Mouse (Mus musculus): ENCODE results near the gene Dync1li1. TPM values are rescaled to one million over a fixed set of nuclear protein-coding genes. Genes with fewer than 3 reads are reported as not detected.

The Dync1li1 gene
- polyA plus RNA-seq, 1 experiment from 2014 or later = 51.8 TPM

- no peaks in the 10 kb centered on the region for H3K27me3 ChIP-seq (replicated peaks; ENCODE audit: control insufficient read depth, insufficient read depth, low read length)
- no peak for DNase-seq (ENCODE audit: low spot score)
- no peak overlapping the region for H3K4me3 ChIP-seq (ENCODE audit: low read depth, low read length)
- H3K36me3 ChIP-seq (ENCODE audit: control insufficient read depth, insufficient read depth, low read length) = peaks cover 4% of the 10 kb centered on the region; the same call in 1 of the 2 replicates
- H3K4me2 ChIP-seq = no peak overlapping the region
- no peak overlapping the region for H3K9ac ChIP-seq (ENCODE audit: low read depth, low read length)
- H3K4me1 ChIP-seq (replicated peaks; ENCODE audit: control insufficient read depth, insufficient read depth, low read length) = no peaks in the 10 kb centered on the region; the same call in none of the 2 replicates
- peak; percentile 66 for ATAC-seq (replicated peaks; ENCODE audit: low FRiP score)
- H3K9me3 ChIP-seq (ENCODE audit: control insufficient read depth, low read length) = no peaks in the 10 kb centered on the region
- H3K27ac ChIP-seq (ENCODE audit: low read depth, low read length) = no peak overlapping the region
- 86% methylated on average over 14 of the region's 16 CpGs for WGBS
Measured at GRCm38 (mm10) chr9:114699882-114700665, 11.5 kb downstream of the Dync1li1 start.

- H3K4me2 ChIP-seq = no peak overlapping the region
- no peaks in the 10 kb centered on the region; the same call in none of the 2 replicates for H3K4me1 ChIP-seq (replicated peaks; ENCODE audit: control insufficient read depth, insufficient read depth, low read length)
- DNase-seq (ENCODE audit: low spot score) (no peak), ATAC-seq (replicated peaks; ENCODE audit: low FRiP score) (no peak)
- H3K27me3 ChIP-seq (replicated peaks; ENCODE audit: control insufficient read depth, insufficient read depth, low read length) = no peaks in the 10 kb centered on the region
- H3K9ac ChIP-seq (ENCODE audit: low read depth, low read length) = no peak overlapping the region
- H3K36me3 ChIP-seq (ENCODE audit: control insufficient read depth, insufficient read depth, low read length) = peaks cover 11% of the 10 kb centered on the region; the same call in 1 of the 2 replicates
- no peak overlapping the region for H3K27ac ChIP-seq (ENCODE audit: low read depth, low read length)
- no peak overlapping the region for H3K4me3 ChIP-seq (ENCODE audit: low read depth, low read length)
- H3K9me3 ChIP-seq (ENCODE audit: control insufficient read depth, low read length) = no peaks in the 10 kb centered on the region
- 82% methylated on average over 2 of the region's 2 CpGs for WGBS
Measured at GRCm38 (mm10) chr9:114701031-114701430, 12.4 kb downstream of the Dync1li1 start.

DNA sequence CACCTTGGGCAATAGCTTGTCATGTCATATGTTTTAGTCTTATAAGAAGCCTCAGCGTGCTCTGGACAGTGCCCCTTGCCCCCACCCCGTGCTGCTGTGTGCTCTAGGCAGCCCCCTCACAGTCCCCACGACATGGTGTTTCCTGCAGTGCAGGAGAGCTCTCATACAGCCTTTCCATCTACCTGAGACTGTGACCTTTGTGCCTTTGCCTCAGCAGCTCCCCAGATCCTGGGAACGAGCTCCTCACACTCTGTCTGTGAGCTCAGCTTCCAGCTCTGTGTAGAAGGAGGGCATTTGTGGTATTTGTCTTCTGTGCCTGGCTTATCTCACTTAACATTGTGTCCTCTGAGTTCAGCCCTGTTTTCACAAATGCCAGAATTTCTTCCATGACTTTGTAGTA is 13.3 kb downstream of the Dync1li1 start:
- WGBS = 80% methylated on average over 4 of the region's 4 CpGs
- ATAC-seq (replicated peaks; ENCODE audit: low FRiP score) (no peak), DNase-seq (ENCODE audit: low spot score) (no peak)

DNA sequence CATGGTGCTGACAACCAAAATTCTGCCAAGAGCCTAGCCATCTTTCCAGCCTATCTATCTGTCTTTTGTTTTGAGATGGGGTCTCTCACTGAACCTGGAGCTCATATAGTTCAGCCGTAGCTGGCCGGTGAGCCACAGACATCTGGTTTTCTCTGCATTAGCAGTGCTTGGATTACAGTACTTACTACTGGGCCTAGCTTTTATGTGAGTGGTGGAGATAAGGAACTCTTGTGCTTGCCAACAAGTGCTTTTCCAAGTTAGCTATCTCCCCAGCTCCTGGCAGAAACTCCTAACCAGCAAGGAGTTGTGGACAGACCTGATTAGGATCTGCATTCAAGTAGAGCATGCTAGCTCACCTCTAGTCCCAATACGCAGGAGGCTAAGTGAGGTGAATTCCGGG is 19.2 kb downstream of the Dync1li1 start:
- Histone ChIP-seq H3K9ac (ENCODE audit: low read depth, low read length) (no peak overlapping the region), H3K4me1 (replicated peaks; ENCODE audit: control insufficient read depth, insufficient read depth, low read length) (no peaks in the 10 kb centered on the region), H3K27me3 (replicated peaks; ENCODE audit: control insufficient read depth, insufficient read depth, low read length) (no peaks in the 10 kb centered on the region), H3K9me3 (ENCODE audit: control insufficient read depth, low read length) (no peaks in the 10 kb centered on the region), H3K27ac (ENCODE audit: low read depth, low read length) (no peak overlapping the region), H3K4me3 (ENCODE audit: low read depth, low read length) (no peak overlapping the region), H3K4me2 (no peak overlapping the region), H3K36me3 (ENCODE audit: control insufficient read depth, insufficient read depth, low read length) (peaks cover 25% of the 10 kb centered on the region)
- DNase-seq (ENCODE audit: low spot score) (no peak), ATAC-seq (replicated peaks; ENCODE audit: low FRiP score) (no peak)
- 95% methylated on average over 4 of the region's 4 CpGs for WGBS

More for the DNA sequence above, 13.3 kb downstream of the Dync1li1 start:
- no peaks in the 10 kb centered on the region; the same call in none of the 2 replicates for H3K4me1 ChIP-seq (replicated peaks; ENCODE audit: control insufficient read depth, insufficient read depth, low read length)
- H3K9me3 ChIP-seq (ENCODE audit: control insufficient read depth, low read length) = no peaks in the 10 kb centered on the region
- no peak overlapping the region for H3K9ac ChIP-seq (ENCODE audit: low read depth, low read length)
- H3K36me3 ChIP-seq (ENCODE audit: control insufficient read depth, insufficient read depth, low read length) = peaks cover 14% of the 10 kb centered on the region; the same call in 1 of the 2 replicates
- H3K27me3 ChIP-seq (replicated peaks; ENCODE audit: control insufficient read depth, insufficient read depth, low read length) = no peaks in the 10 kb centered on the region
- H3K4me2 ChIP-seq = no peak overlapping the region
- H3K27ac ChIP-seq (ENCODE audit: low read depth, low read length) = no peak overlapping the region
- no peak overlapping the region for H3K4me3 ChIP-seq (ENCODE audit: low read depth, low read length)

- Histone ChIP-seq H3K36me3 (ENCODE audit: control insufficient read depth, insufficient read depth, low read length) (peaks cover 38% of the 10 kb centered on the region), H3K4me2 (no peak overlapping the region), H3K4me1 (replicated peaks; ENCODE audit: control insufficient read depth, insufficient read depth, low read length) (no peaks in the 10 kb centered on the region), H3K27me3 (replicated peaks; ENCODE audit: control insufficient read depth, insufficient read depth, low read length) (no peaks in the 10 kb centered on the region), H3K27ac (ENCODE audit: low read depth, low read length) (no peak overlapping the region), H3K4me3 (ENCODE audit: low read depth, low read length) (no peak overlapping the region), H3K9ac (ENCODE audit: low read depth, low read length) (no peak overlapping the region), H3K9me3 (ENCODE audit: control insufficient read depth, low read length) (no peaks in the 10 kb centered on the region)
- WGBS = 75% methylated on average over 7 of the region's 7 CpGs
- DNase-seq (ENCODE audit: low spot score) (no peak), ATAC-seq (replicated peaks; ENCODE audit: low FRiP score) (no peak)
Measured at GRCm38 (mm10) chr9:114710345-114710744, 21.8 kb downstream of the Dync1li1 start.

GRCm38 (mm10) chr9:114713481-114713880 is 24.9 kb downstream of the Dync1li1 start:
- Histone ChIP-seq H3K4me3 (ENCODE audit: low read depth, low read length) (no peak overlapping the region), H3K9ac (ENCODE audit: low read depth, low read length) (no peak overlapping the region; the same call in 1 of the 2 replicates), H3K36me3 (ENCODE audit: control insufficient read depth, insufficient read depth, low read length) (peaks cover 28% of the 10 kb centered on the region), H3K4me1 (replicated peaks; ENCODE audit: control insufficient read depth, insufficient read depth, low read length) (no peaks in the 10 kb centered on the region), H3K27ac (ENCODE audit: low read depth, low read length) (no peak overlapping the region), H3K27me3 (replicated peaks; ENCODE audit: control insufficient read depth, insufficient read depth, low read length) (no peaks in the 10 kb centered on the region), H3K4me2 (no peak overlapping the region), H3K9me3 (ENCODE audit: control insufficient read depth, low read length) (no peaks in the 10 kb centered on the region)
- DNase-seq (ENCODE audit: low spot score) (no peak), ATAC-seq (replicated peaks; ENCODE audit: low FRiP score) (no peak)
- 93% methylated on average over 7 of the region's 7 CpGs for WGBS

DNA sequence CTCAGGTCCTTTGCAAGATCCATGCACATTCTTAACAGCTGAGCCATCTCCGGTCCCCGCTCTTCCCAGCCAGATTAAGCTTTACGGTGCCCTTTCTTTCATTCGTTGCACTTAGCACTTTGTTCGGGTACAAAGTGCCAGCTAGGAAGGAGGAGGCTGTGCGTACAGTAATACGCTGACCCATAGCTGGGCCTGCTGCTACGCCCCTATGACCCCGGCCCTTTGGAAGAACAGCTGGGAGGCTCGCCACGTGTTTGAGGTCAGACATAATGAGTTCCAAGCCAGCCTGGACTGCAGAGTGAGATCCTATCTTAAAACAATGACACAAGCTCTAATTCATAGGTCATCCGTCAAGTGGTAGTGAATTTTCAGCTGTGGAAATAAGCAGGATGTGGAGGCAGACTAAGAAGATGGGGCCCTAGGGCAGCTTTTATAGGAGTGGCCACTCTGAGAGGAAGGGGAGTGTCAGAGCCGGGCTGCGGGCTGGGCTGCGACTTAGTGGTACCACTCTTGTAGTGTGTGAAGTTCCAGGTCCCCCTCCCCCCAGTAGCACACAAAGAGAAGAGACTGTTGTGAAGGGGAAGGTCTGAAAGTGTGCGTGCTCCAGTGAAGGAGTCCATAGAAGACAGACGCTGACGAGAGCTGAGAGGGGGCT is 28.2 kb downstream of the Dync1li1 start:
- Histone ChIP-seq H3K36me3 (ENCODE audit: control insufficient read depth, insufficient read depth, low read length) (peaks cover 33% of the 10 kb centered on the region), H3K27ac (ENCODE audit: low read depth, low read length) (no peak overlapping the region), H3K27me3 (replicated peaks; ENCODE audit: control insufficient read depth, insufficient read depth, low read length) (no peaks in the 10 kb centered on the region), H3K4me2 (no peak overlapping the region), H3K4me3 (ENCODE audit: low read depth, low read length) (no peak overlapping the region), H3K4me1 (replicated peaks; ENCODE audit: control insufficient read depth, insufficient read depth, low read length) (no peaks in the 10 kb centered on the region), H3K9me3 (ENCODE audit: control insufficient read depth, low read length) (no peaks in the 10 kb centered on the region), H3K9ac (ENCODE audit: low read depth, low read length) (no peak overlapping the region)
- ATAC-seq (replicated peaks; ENCODE audit: low FRiP score) (no peak; the same call in 1 of the 2 replicates), DNase-seq (ENCODE audit: low spot score) (no peak)
- WGBS = 84% methylated on average over 18 of the region's 18 CpGs

GRCm38 (mm10) chr9:114727315-114727714 is 38.7 kb downstream of the Dync1li1 start:
- Histone ChIP-seq H3K27ac (ENCODE audit: low read depth, low read length) (no peak overlapping the region), H3K36me3 (ENCODE audit: control insufficient read depth, insufficient read depth, low read length) (peaks cover 5% of the 10 kb centered on the region), H3K9me3 (ENCODE audit: control insufficient read depth, low read length) (no peaks in the 10 kb centered on the region), H3K27me3 (replicated peaks; ENCODE audit: control insufficient read depth, insufficient read depth, low read length) (no peaks in the 10 kb centered on the region), H3K4me3 (ENCODE audit: low read depth, low read length) (no peak overlapping the region), H3K9ac (ENCODE audit: low read depth, low read length) (no peak overlapping the region), H3K4me1 (replicated peaks; ENCODE audit: control insufficient read depth, insufficient read depth, low read length) (peaks cover 9% of the 10 kb centered on the region), H3K4me2 (no peak overlapping the region)
- ATAC-seq (replicated peaks; ENCODE audit: low FRiP score) (no peak), DNase-seq (ENCODE audit: low spot score) (no peak)
- WGBS = 10% methylated on average over 3 of the region's 3 CpGs

Measured in liver, embryonic 11.5 days (tissue).